Mouse (Mus musculus) bone marrow, adult 2 months (tissue): ENCODE data around the gene Gm12794. TPM values are rescaled to one million over a fixed set of nuclear protein-coding genes. Genes with fewer than 3 reads are reported as not detected.
"Not testable (repeated sequence)": the region's sequence is repeated elsewhere in the genome, so short reads cannot be mapped to it uniquely, and the experiment has no call there.

ENCODE experiments used
- H3K27ac ChIP-seq: fragments of 200-500 bp; 2 replicates; pipeline ENCODE4 v1.5.1; 2012; ENCODE audit warnings: low read depth, mild to moderate bottlenecking, control low read depth, inconsistent platforms, low read length; ENCODE audit not compliant: control insufficient read depth, poor library complexity, insufficient read depth
- H3K4me1 ChIP-seq: fragments of 200-500 bp; 2 replicates; pipeline ENCODE4 v1.6.1; 2011; ENCODE audit warnings: low read length; ENCODE audit not compliant: control insufficient read depth, insufficient read depth
- H3K4me3 ChIP-seq: fragments of 200-500 bp; replicated peaks from 2 replicates; pipeline ENCODE3; 2011; ENCODE audit warnings: mild to moderate bottlenecking, low read depth, low read length, control low read depth; ENCODE audit not compliant: control insufficient read depth
- CTCF ChIP-seq: fragments of 200-500 bp; IDR thresholded peaks from 2 replicates; pipeline ENCODE4 v1.5.1; 2011; ENCODE audit warnings: low read length, control low read depth; ENCODE audit not compliant: control insufficient read depth, insufficient read depth
- POLR2A ChIP-seq: fragments of 200-500 bp; IDR thresholded peaks from 2 replicates; pipeline ENCODE4 v1.6.1; 2011; ENCODE audit warnings: low read depth, mild to moderate bottlenecking, control low read depth, low read length, borderline replicate concordance; ENCODE audit not compliant: control insufficient read depth
- WGBS: fragments of 180-500 bp; shearing (Covaris S2); methylation state at CpG from one replicate; pipeline ENCODE4 v1.1.7; 2018; 5-methylcytosine and 5-hydroxymethylcytosine counted together
- polyA plus RNA-seq: library from polyadenylated mRNA; stranded (reverse); fragments of >200 nt; gene quantifications from 2 replicates; pipeline ENCODE4 v1.2.4, GENCODE M21; 2011; ENCODE audit warnings: low replicate concordance; ENCODE audit not compliant: missing spikeins, insufficient read depth, insufficient read length

Gm12794 gene
- polyA plus RNA-seq: not detected in 2 replicates

DNA sequence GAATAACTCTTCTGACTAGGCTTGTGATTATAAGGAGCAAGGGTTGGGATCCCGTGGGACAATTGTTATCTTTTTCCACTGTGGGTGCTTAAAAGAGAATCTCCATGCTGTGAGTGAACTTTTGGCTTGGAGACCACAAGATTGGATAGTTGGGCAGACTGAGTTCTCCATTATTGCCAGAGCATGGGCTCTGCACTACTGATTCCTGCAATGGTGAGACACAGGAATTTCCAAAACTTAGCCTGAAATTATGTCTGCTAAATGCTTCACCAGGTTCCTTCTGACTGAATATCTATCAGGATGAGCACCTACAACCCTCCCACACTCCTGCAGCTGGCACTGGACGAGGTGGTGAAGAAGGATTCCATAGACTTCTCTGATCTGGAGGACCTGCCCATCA is at the start of gene Gm12794:
Gene Gm12794 (plus strand): TSS at position 301 of the 400 bp plus-strand sequence.
- not testable (repeated sequence) for H3K27ac ChIP-seq, H3K4me1 ChIP-seq, H3K4me3 ChIP-seq
- 61% methylated on average over 2 of the region's 2 CpGs for WGBS

DNA sequence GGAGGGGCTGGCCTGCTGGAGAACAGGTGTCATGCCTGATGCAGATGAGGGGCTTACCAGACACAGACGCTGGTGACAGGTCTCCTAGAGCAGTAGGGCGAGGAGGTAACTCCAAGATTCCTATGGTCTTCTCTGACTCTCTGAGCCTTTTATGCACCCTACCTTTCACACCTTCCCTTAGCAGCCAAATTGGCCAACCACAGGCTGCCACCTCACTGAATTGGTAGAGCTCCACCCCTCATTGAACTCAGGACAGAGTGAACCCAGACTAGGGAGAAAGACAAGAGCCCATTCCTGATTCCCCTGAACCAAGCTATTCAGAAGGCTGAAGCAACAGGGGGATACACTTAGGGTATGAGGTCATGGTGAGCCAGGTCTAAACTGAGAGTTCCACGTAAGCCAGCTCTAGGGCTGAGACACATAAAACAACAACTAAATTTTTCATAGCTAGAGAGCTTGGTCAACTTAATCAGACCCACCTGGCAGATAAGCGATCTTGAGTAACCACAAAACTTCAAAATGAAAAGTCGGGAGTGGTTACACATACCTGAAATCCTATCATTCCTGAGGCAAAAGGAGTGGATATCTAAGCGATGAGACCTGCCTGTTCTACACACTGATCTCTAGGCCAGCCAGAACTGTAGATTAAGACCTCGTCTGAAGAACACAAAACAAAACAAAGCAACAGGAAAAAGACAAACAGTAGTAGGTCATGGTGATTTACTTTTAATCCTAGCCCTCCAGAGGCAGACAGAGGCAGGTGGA is 46.4 kb upstream of the Gm12794 start, which contains the start of gene C130073F10Rik:
Gene C130073F10Rik (minus strand): TSS at position 134 of the 765 bp plus-strand sequence.
- no peak within 1 kb of the TSS for H3K4me3 ChIP-seq
- 71% methylated on average over 7 of the region's 7 CpGs for WGBS

DNA sequence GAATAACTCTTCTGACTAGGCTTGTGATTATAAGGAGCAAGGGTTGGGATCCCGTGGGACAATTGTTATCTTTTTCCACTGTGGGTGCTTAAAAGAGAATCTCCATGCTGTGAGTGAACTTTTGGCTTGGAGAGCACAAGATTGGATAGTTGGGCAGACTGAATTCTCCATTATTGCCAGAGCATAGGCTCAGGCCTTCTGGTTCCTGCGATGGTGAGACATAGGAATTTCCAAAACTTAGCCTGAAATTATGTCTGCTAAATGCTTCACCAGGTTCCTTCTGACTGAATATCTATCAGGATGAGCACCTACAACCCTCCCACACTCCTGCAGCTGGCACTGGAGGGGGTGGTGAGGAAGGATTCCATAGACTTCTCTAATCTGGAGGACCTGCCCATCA is 31.4 kb upstream of the Gm12794 start, which contains the start of gene Gm12800:
Gene Gm12800 (plus strand): TSS at position 301 of the 400 bp plus-strand sequence.
- H3K27ac ChIP-seq, H3K4me3 ChIP-seq: not testable (repeated sequence)
- WGBS: 70% methylated on average over 2 of the region's 2 CpGs

More for the DNA sequence above, 46.4 kb upstream of the Gm12794 start, which contains the start of gene C130073F10Rik:
- TF ChIP-seq CTCF (no peak), POLR2A (no peak)
- no peak within 1 kb of the TSS for H3K27ac ChIP-seq
- H3K4me1 ChIP-seq: no peaks in the 10 kb centered on the region

DNA sequence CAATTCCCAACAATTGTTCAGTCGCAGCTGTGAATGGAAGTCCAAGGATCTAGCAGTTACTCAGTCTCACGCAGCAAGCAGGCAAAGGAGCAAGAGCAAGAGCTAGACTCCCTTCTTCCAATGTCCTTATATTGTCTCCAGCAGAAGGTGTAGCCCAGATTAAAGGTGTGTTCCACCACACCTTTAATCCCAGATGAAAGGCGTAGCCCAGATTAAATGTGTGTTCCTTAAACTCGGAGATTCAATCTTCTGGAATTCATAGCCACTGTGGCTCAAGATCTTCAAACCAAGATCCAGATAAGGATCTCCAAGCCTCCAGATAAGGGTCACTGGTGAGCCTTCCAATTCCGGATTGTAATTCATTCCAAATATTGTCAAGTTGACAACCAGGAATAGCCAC is 40.7 kb downstream of the Gm12794 start, which contains the start of gene Gm12790:
Gene Gm12790 (minus strand): TSS at position 101 of the 400 bp plus-strand sequence.
- H3K4me3 ChIP-seq, H3K27ac ChIP-seq, H3K4me1 ChIP-seq: not testable (repeated sequence)
- 88% methylated on average over 1 of the region's 5 CpGs for WGBS

More for the DNA sequence above, 31.4 kb upstream of the Gm12794 start, which contains the start of gene Gm12800:
- H3K4me1 ChIP-seq: not testable (repeated sequence)

DNA sequence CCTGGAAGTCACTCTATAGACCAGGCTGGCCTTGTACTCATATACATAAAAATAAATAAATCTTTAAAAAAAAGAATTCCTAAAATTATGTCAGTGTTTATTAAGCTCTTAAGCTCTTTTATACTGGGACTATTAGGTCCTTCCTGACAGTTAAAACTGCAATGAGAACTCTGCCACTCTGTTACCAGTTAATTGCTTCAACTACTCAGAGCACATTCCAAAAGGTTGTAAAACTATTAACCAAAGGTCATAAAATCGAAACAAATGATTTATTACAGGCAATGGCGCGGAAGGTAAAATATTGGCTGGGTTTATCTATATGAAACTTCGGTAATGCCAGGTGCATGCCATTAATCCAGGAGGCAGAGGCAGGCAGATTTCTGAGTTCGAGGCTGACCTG is 45.5 kb downstream of the Gm12794 start:
- Histone ChIP-seq H3K4me1 (no peaks in the 10 kb centered on the region), H3K27ac (no peak overlapping the region), H3K4me3 (no peak overlapping the region)
- 66% methylated on average over 5 of the region's 5 CpGs for WGBS
- TF ChIP-seq POLR2A: no peak
- TF ChIP-seq CTCF: no peak

DNA sequence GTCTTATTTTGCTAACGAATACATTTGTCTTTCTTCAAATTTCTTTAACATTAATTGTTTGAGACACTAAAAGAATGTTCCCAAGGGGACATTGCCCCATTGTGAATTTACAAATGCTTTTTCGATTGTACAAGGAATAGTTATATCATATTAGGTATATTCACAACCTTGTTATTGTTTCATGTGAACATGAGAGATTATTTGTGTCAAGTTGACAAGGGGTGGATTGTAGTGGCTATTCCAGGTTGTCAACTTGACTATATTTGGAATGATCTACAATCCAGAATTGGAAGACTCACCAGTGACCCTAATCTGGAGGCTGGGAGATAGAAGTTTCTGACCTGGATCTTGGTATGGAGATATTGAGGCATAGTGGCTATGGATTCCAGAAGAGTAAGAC is 46.1 kb downstream of the Gm12794 start, which contains the start of gene Gm12789:
Gene Gm12789 (plus strand): TSS at position 301 of the 400 bp plus-strand sequence.
- H3K4me1 ChIP-seq, H3K27ac ChIP-seq, H3K4me3 ChIP-seq: not testable (repeated sequence)
- WGBS: 71% methylated on average over 2 of the region's 2 CpGs

Other genes with a start within 250 kb of the Gm12794 start
- gene Lepr, start 223.0 kb upstream of the Gm12794 start, polyA plus RNA-seq: 5.8 and 8.3 TPM in 2 replicates
- not detected in 2 replicates for gene B020004J07Rik, start 96.4 kb upstream of the Gm12794 start, polyA plus RNA-seq
- gene C130073F10Rik, start 46.6 kb upstream of the Gm12794 start, polyA plus RNA-seq: not detected in 2 replicates
- not detected in 2 replicates for gene Gm12800, start 31.3 kb upstream of the Gm12794 start, polyA plus RNA-seq
- gene Gm12790, start 40.6 kb downstream of the Gm12794 start, polyA plus RNA-seq: not detected in 2 replicates
- gene Gm12789, start 46.2 kb downstream of the Gm12794 start, polyA plus RNA-seq: not detected in 2 replicates
- gene Pde4b, start 147.1 kb downstream of the Gm12794 start, polyA plus RNA-seq: 3.2 and 3.9 TPM in 2 replicates